In the genomic region with DNA sequence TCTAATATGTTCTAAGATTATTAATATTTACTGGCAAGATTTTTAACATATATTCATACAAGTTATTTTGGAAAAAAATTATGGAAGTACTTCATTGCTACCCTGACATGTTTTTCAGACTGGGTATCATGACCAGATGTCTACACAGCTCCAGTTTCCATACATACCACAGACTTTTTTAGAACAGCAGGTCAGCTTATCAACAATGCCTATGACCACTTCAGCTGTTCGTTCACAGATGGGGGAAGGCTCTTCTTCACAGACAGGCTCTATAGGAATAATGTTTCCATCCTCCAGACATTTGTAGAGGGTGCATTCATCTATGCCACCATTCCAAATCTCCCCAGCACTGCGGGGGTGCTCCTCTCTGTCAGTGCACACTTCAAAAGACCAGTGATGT, we compare ENCODE assay signal across 25 mouse cellular contexts. TPM values are rescaled to one million over a fixed set of nuclear protein-coding genes. Genes with fewer than 3 reads are reported as not detected.
A peak's percentile ranks its signal among the peaks of the same experiment; 100 is the strongest.
DNase-seq lines count a peak whose midpoint lies in the region; ATAC-seq and TF ChIP-seq lines count a peak whose summit lies in the region.
"Had no signal": no experiment of that assay in that cellular context is flagged by ENCODE, and none has a peak within 500 bp of the region (broad histone marks: within the 10 kb centered on the region; RNA-seq: fewer than 3 reads in every experiment).

No protein-coding gene starts in this region.

- TF ChIP-seq CTCF in forebrain, postnatal 0 days (IDR thresholded peaks at IDR 0.05; ENCODE audit: low read depth), result no peak

- no peak overlapping the region for H3K27ac ChIP-seq in forebrain, postnatal 0 days (ENCODE audit: low read depth, low read length)
- H3K27ac ChIP-seq in forebrain, embryonic 10.5 days, result no peak overlapping the region
- 0 out of 2 replicates have a peak overlapping the region, but pooled peaks have one; percentile 23 for H3K27ac ChIP-seq in heart, embryonic 12.5 days (ENCODE audit: poor library complexity, severe bottlenecking)
- no peak overlapping the region for H3K27ac ChIP-seq in limb, embryonic 15.5 days
- H3K27ac ChIP-seq: embryonic facial prominence, embryonic 12.5 days; embryonic facial prominence, embryonic 15.5 days; forebrain, embryonic 13.5 days; forebrain, embryonic 15.5 days had no signal

- TF ChIP-seq POLR2A in myocyte (IDR thresholded peaks at IDR 0.05; ENCODE audit: insufficient read length, low read depth), result no peak

- no peak for DNase-seq in forebrain, postnatal 0 days
- no peak for DNase-seq in forebrain, embryonic 10.5 days (ENCODE audit: extremely low spot score, low spot score)
- DNase-seq in heart, postnatal 10 days, result no peak
- no peak for DNase-seq in layer of hippocampus, postnatal 14 days (ENCODE audit: low spot score in 2 of 2)
- DNase-seq: adrenal gland, adult 2 months; adrenal gland, postnatal 10 days; adrenal gland, postnatal 25 days; cerebellum, adult 11 months; cerebellum, adult 18-20 months; cerebellum, adult 8-10 months; cerebellum, adult 9-11 months; cerebellum, postnatal 14 days; cerebellum, postnatal 36 days; embryo, embryonic 11 days had no signal

- ATAC-seq in forebrain, postnatal 0 days, result peak; percentile 20; the same call in 1 of the 2 replicates
- no peak for ATAC-seq in heart, embryonic 12.5 days (ENCODE audit: insufficient number of reproducible peaks, low FRiP score)
- ATAC-seq in limb, embryonic 15.5 days (ENCODE audit: insufficient number of reproducible peaks, low FRiP score, low TSS enrichment, low read depth), result 0 out of 2 replicates have a peak, but pooled peaks have one; percentile 63
- ATAC-seq: forebrain, embryonic 13.5 days; forebrain, embryonic 15.5 days had no signal

- no peaks in the 10 kb centered on the region for H3K4me1 ChIP-seq in forebrain, postnatal 0 days (ENCODE audit: insufficient read depth)
- H3K4me1 ChIP-seq in forebrain, embryonic 10.5 days, result no peaks in the 10 kb centered on the region
- no peaks in the 10 kb centered on the region for H3K4me1 ChIP-seq in heart, embryonic 12.5 days (replicated peaks)
- no peaks in the 10 kb centered on the region for H3K4me1 ChIP-seq in limb, embryonic 15.5 days
- H3K4me1 ChIP-seq: embryonic facial prominence, embryonic 12.5 days; embryonic facial prominence, embryonic 15.5 days; forebrain, embryonic 13.5 days; forebrain, embryonic 15.5 days had no signal

- H3K27me3 ChIP-seq in forebrain, postnatal 0 days (ENCODE audit: insufficient read depth, low read length), result no peaks in the 10 kb centered on the region
- no peaks in the 10 kb centered on the region for H3K27me3 ChIP-seq in forebrain, embryonic 10.5 days (ENCODE audit: poor library complexity, severe bottlenecking)
- H3K27me3 ChIP-seq in heart, embryonic 12.5 days (replicated peaks), result no peaks in the 10 kb centered on the region
- no peaks in the 10 kb centered on the region for H3K27me3 ChIP-seq in limb, embryonic 15.5 days
- H3K27me3 ChIP-seq in myocyte (ENCODE audit: control insufficient read depth, insufficient read depth, insufficient read length), result no peaks in the 10 kb centered on the region
- H3K27me3 ChIP-seq: embryonic facial prominence, embryonic 12.5 days; embryonic facial prominence, embryonic 15.5 days; forebrain, embryonic 13.5 days; forebrain, embryonic 15.5 days had no signal

- no peak overlapping the region for H3ac ChIP-seq in myocyte (ENCODE audit: control insufficient read depth, insufficient read length)

- H3K79me2 ChIP-seq in myocyte (ENCODE audit: control insufficient read depth, insufficient read depth), result no peaks in the 10 kb centered on the region

- intact Hi-C loops in heart, postnatal 10 days (cut with DNase I), result no loop called here

- no peak overlapping the region for H3K4me2 ChIP-seq in forebrain, postnatal 0 days (ENCODE audit: low read depth)
- H3K4me2 ChIP-seq in heart, embryonic 12.5 days, result no peak overlapping the region
- H3K4me2 ChIP-seq in limb, embryonic 15.5 days, result no peak overlapping the region
- no peak overlapping the region for H3K4me2 ChIP-seq in myocyte (ENCODE audit: low read depth)
- H3K4me2 ChIP-seq: embryonic facial prominence, embryonic 12.5 days; embryonic facial prominence, embryonic 15.5 days; forebrain, embryonic 13.5 days; forebrain, embryonic 15.5 days had no signal

- no peak overlapping the region for H3K9ac ChIP-seq in forebrain, postnatal 0 days
- no peak overlapping the region for H3K9ac ChIP-seq in heart, embryonic 12.5 days
- H3K9ac ChIP-seq in limb, embryonic 15.5 days, result no peak overlapping the region
- H3K9ac ChIP-seq: embryonic facial prominence, embryonic 12.5 days; embryonic facial prominence, embryonic 15.5 days; forebrain, embryonic 13.5 days; forebrain, embryonic 15.5 days had no signal

- no peaks in the 10 kb centered on the region for H3K9me3 ChIP-seq in forebrain, postnatal 0 days (ENCODE audit: low read length)
- H3K9me3 ChIP-seq in forebrain, embryonic 10.5 days, result no peaks in the 10 kb centered on the region
- H3K9me3 ChIP-seq in heart, embryonic 12.5 days (replicated peaks), result no peaks in the 10 kb centered on the region
- no peaks in the 10 kb centered on the region for H3K9me3 ChIP-seq in limb, embryonic 15.5 days
- H3K9me3 ChIP-seq: embryonic facial prominence, embryonic 12.5 days; embryonic facial prominence, embryonic 15.5 days; forebrain, embryonic 13.5 days; forebrain, embryonic 15.5 days had no signal

- 72% methylated on average over 2 of the region's 2 CpGs for WGBS in forebrain, postnatal 0 days
- WGBS in forebrain, embryonic 10.5 days, result 87% methylated on average over 2 of the region's 2 CpGs
- WGBS in heart, embryonic 12.5 days, result 43% methylated on average over 2 of the region's 2 CpGs
- WGBS in limb, embryonic 15.5 days, result 73% methylated on average over 2 of the region's 2 CpGs

- H3K4me3 ChIP-seq in forebrain, postnatal 0 days (ENCODE audit: low read depth, low read length), result no peak overlapping the region
- no peak overlapping the region for H3K4me3 ChIP-seq in forebrain, embryonic 10.5 days
- no peak overlapping the region for H3K4me3 ChIP-seq in heart, embryonic 12.5 days
- no peak overlapping the region for H3K4me3 ChIP-seq in limb, embryonic 15.5 days
- no peak overlapping the region for H3K4me3 ChIP-seq in myocyte
- H3K4me3 ChIP-seq: embryonic facial prominence, embryonic 12.5 days; embryonic facial prominence, embryonic 15.5 days; erythroblast, embryonic 14.5 days; forebrain, embryonic 13.5 days; forebrain, embryonic 15.5 days had no signal

- H3K36me3 ChIP-seq in forebrain, postnatal 0 days (ENCODE audit: insufficient read depth), result no peaks in the 10 kb centered on the region
- no peaks in the 10 kb centered on the region for H3K36me3 ChIP-seq in forebrain, embryonic 10.5 days (replicated peaks)
- no peaks in the 10 kb centered on the region for H3K36me3 ChIP-seq in heart, embryonic 12.5 days
- no peaks in the 10 kb centered on the region for H3K36me3 ChIP-seq in limb, embryonic 15.5 days
- no peaks in the 10 kb centered on the region for H3K36me3 ChIP-seq in myocyte (ENCODE audit: control insufficient read depth, insufficient read depth)
- H3K36me3 ChIP-seq: embryonic facial prominence, embryonic 12.5 days; embryonic facial prominence, embryonic 15.5 days; forebrain, embryonic 15.5 days had no signal

TF ChIP-seq in myocyte, 11 proteins besides CTCF, POLR2A, EP300 and RAD21:
- TF ChIP-seq TCF12 (IDR thresholded peaks at IDR 0.05; ENCODE audit: insufficient read depth, poor library complexity, severe bottlenecking), result peak; percentile 4
- no peak for TF ChIP-seq E2F4 (IDR thresholded peaks at IDR 0.05; ENCODE audit: insufficient read depth)
- TF ChIP-seq TCF3 (IDR thresholded peaks at IDR 0.05; ENCODE audit: insufficient read length, low read depth), result no peak
- peak in 1 of 3 experiments; percentile 40 for TF ChIP-seq MYOD1 (IDR thresholded peaks at IDR 0.05; ENCODE audit: control insufficient read depth in 1 of 3, insufficient read length in 2 of 3, low read depth in 2 of 3)
- TF ChIP-seq REST (IDR thresholded peaks at IDR 0.05; ENCODE audit: insufficient read depth, insufficient read length), result no peak
- no peak for TF ChIP-seq POLR2AphosphoS2 (IDR thresholded peaks at IDR 0.05; ENCODE audit: insufficient read length, low read depth)

RNA-seq across cellular contexts. Expression of gene Ptprq, which starts 59.7 kb away (rescaled TPM):
- 0.08 and 0.10 TPM in 2 replicates for total RNA-seq in forebrain, postnatal 0 days (2014; rRNA removed)
- polyA plus RNA-seq in forebrain, postnatal 0 days (2015; fragmentation: Nextera tagmentation; extraction: Ambion mirVana), result 0.09 and 0.10 TPM in 2 replicates
- polyA plus RNA-seq in forebrain, embryonic 10.5 days (2016; fragmentation: Nextera tagmentation; extraction: Ambion mirVana), result 0.02 and 0.04 TPM in 2 replicates
- 0.11 TPM in 1 of 2 replicates, not detected in the other for polyA plus RNA-seq in heart, embryonic 12.5 days (2016; fragmentation: Nextera tagmentation; extraction: Ambion mirVana)
- under 1 TPM in 1 of 2 experiments, not detected in 1; 0.10 TPM for total RNA-seq in heart, postnatal 10 days (2021)
- polyA plus RNA-seq in limb, embryonic 15.5 days (2015; fragmentation: Nextera tagmentation; extraction: Ambion mirVana), result 0.18 and 0.25 TPM in 2 replicates
- polyA plus RNA-seq in myocyte (2012; fragmentation: generic; extraction: Trizol), result 0.10 TPM
- total RNA-seq in layer of hippocampus, postnatal 14 days (2021), result under 1 TPM; 0.23 to 0.24 TPM
- total RNA-seq: common myeloid progenitor, adult 5-6 weeks; MEL had no signal
- polyA plus RNA-seq: erythroblast, embryonic 14.5 days; forebrain, embryonic 11.5 days; forebrain, embryonic 13.5 days had no signal
